Mouse (Mus musculus): ENCODE measurements around the gene B3gnt6.

- TF ChIP-seq EP300 (IDR thresholded peaks at IDR 0.05; ENCODE audit: low read depth) (no peak), CTCF (IDR thresholded peaks at IDR 0.05; ENCODE audit: low read depth) (no peak)
Observed at GRCm38 (mm10) chr7:98148721-98149407, 50.4 kb downstream of the B3gnt6 start.
